Mouse (Mus musculus) hindbrain, embryonic 14.5 days (tissue): Measurements from ENCODE around the gene Tm7sf3. TPM values are rescaled to one million over a fixed set of nuclear protein-coding genes. Genes with fewer than 3 reads are reported as not detected.
A peak's percentile ranks its signal among the peaks of the same experiment; 100 is the strongest.
"Not testable (repeated sequence)": the region's sequence is repeated elsewhere in the genome, so short reads cannot be mapped to it uniquely, and the experiment has no call there.

ENCODE experiments used
- ATAC-seq: fragments of 200-750 bp; cut with Nextera tagmentation; 2 replicates; pipeline ENCODE4 v1.8.0; 2017; ENCODE audit warnings: moderate number of reproducible peaks, mild to moderate bottlenecking, moderate TSS enrichment, moderate library complexity; ENCODE audit not compliant: low FRiP score
- DNase-seq: peaks from one replicate; pipeline ENCODE4 v3.0.0-alpha.2; 2015; ENCODE audit warnings: low spot score
- H3K27ac ChIP-seq: fragments of 300-500 bp; sonication (generic); 2 replicates; pipeline ENCODE4 v1.5.1; 2014; ENCODE audit warnings: mild to moderate bottlenecking, moderate library complexity
- H3K27me3 ChIP-seq: fragments of 300-500 bp; sonication (generic); 2 replicates; pipeline ENCODE4 v1.6.1; 2014; ENCODE audit warnings: mild to moderate bottlenecking, low read length, mixed read lengths; ENCODE audit not compliant: control insufficient read depth, insufficient read depth
- H3K36me3 ChIP-seq: fragments of 300-500 bp; sonication (generic); replicated peaks from 2 replicates; pipeline ENCODE4 v1.6.1; 2014; ENCODE audit not compliant: control insufficient read depth, insufficient read depth
- H3K4me1 ChIP-seq: fragments of 300-500 bp; sonication (generic); replicated peaks from 2 replicates; pipeline ENCODE4 v1.6.1; 2014; ENCODE audit warnings: antibody characterized with exemption, low read length, mixed read lengths; ENCODE audit not compliant: control insufficient read depth, insufficient read depth
- H3K4me2 ChIP-seq: fragments of 300-500 bp; sonication (generic); replicated peaks from 2 replicates; pipeline ENCODE4 v1.6.1; 2014; ENCODE audit warnings: mild to moderate bottlenecking, moderate library complexity
- H3K4me3 ChIP-seq: fragments of 300-500 bp; sonication (generic); replicated peaks from 2 replicates; pipeline ENCODE4 v1.5.1; 2014; ENCODE audit warnings: mild to moderate bottlenecking, low read length
- H3K9ac ChIP-seq: fragments of 300-500 bp; sonication (generic); 2 replicates; pipeline ENCODE4 v1.6.1; 2014
- H3K9me3 ChIP-seq: fragments of 300-500 bp; sonication (generic); 2 replicates; pipeline ENCODE4 v1.6.1; 2016; ENCODE audit warnings: low read length; ENCODE audit not compliant: control insufficient read depth
- WGBS: fragments of 180-500 bp; shearing (Covaris S2); extraction: QIAGEN DNeasy Blood & Tissue Kit; methylation state at CpG from one replicate; pipeline ENCODE4 v1.1.7; 2014; 5-methylcytosine and 5-hydroxymethylcytosine counted together
- polyA plus RNA-seq: library from polyadenylated mRNA; unstranded; fragments of >200 nt; fragmentation: Nextera tagmentation; extraction: Ambion mirVana; gene quantifications from 2 replicates; pipeline ENCODE4 v1.2.1, GENCODE M21; 2014

Tm7sf3 gene
- polyA plus RNA-seq, 1 experiment from 2014 or later: 33.4 TPM

DNA sequence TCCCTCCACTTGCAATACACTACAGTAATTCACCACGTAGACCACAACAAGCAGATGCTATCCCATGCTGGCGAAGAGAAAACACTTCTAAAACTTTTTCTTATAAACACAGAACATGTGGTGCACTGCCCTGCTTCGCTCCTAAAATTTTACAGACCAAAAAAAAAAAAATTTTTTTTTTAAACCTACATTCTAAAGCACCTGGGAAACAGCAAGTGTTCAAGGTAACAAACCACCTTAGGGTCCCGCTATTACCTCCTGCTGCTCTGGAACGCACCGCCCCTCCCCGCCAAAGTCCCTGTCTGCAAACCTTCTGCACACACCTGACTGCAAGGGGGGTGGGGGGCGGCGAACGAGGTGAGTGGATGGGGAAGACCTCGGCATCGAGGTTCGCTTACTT is 65.7 kb downstream of the Tm7sf3 start, which contains the start of gene Fgfr1op2:
Gene Fgfr1op2 (plus strand): TSS at position 301 of the 400 bp plus-strand sequence.
- Histone ChIP-seq H3K9ac (peak within 1 kb of the TSS; percentile 88), H3K27ac (peak within 1 kb of the TSS; percentile 98), H3K27me3 (no peaks in the 10 kb centered on the region), H3K4me2 (peak within 1 kb of the TSS; percentile 81), H3K4me1 (peaks cover 30% of the 10 kb centered on the region), H3K9me3 (no peaks in the 10 kb centered on the region), H3K4me3 (peak within 1 kb of the TSS; percentile 84), H3K36me3 (peaks cover 3% of the 10 kb centered on the region; the same call in 1 of the 2 replicates)
- DNase-seq (no peak), ATAC-seq (no peak)
- WGBS: 1% methylated on average over 13 of the region's 13 CpGs

DNA sequence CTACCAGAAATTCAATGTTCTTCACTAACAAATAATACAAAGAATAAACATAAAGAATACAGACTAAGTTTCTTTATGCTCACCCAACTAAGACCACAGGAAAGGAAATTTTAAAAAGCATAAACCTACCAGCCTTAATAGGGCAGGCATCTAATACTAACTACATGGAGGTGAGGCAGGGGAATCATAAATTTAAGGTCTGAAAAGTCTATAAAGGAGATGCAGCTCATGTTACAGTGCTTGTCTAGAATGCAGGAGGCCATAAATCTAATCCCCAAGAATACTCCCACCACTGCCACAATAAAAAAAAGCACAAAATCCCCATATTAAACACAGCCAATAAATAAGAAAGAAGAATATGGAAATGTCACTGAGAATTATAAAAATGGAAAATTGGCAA is 70.6 kb downstream of the Tm7sf3 start:
- H3K36me3 ChIP-seq: peaks cover 16% of the 10 kb centered on the region
- ATAC-seq (no peak), DNase-seq (no peak)
- H3K9ac ChIP-seq: no peak overlapping the region
- H3K4me3 ChIP-seq: no peak overlapping the region
- no peak overlapping the region for H3K27ac ChIP-seq
- H3K4me1 ChIP-seq: peaks cover 19% of the 10 kb centered on the region
- no peaks in the 10 kb centered on the region for H3K27me3 ChIP-seq
- H3K4me2 ChIP-seq: no peak overlapping the region
- no peaks in the 10 kb centered on the region for H3K9me3 ChIP-seq

DNA sequence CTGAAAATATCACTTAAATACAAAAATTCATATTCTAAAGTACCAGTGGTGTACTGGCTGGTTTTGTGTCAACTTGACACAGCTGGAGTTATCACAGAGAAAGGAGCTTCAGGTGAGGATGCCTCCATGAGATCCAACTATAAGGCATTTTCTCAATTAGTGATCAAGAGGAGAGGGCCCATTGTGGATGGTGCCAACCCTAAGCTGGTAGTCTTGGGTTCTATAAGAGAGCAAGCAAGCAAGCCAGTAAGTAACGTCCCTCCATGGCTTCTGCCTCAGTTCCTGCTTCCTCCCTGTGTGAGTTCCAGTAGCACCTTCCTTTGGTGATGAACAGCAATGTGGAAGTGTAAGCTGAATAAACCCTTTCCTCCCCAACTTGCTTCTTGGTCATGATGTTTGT is 80.2 kb downstream of the Tm7sf3 start:
- DNase-seq, H3K4me1 ChIP-seq, H3K27me3 ChIP-seq, H3K27ac ChIP-seq, H3K9me3 ChIP-seq, H3K4me2 ChIP-seq, ATAC-seq, H3K4me3 ChIP-seq, H3K9ac ChIP-seq: not testable (repeated sequence)
- H3K36me3 ChIP-seq: peaks cover 72% of the 10 kb centered on the region
- WGBS: 88% methylated on average over 1 of the region's 1 CpGs

Other genes with a start within 250 kb of the Tm7sf3 start
- gene Itpr2, start 140.6 kb downstream of the Tm7sf3 start, polyA plus RNA-seq: 6.2 and 6.8 TPM in 2 replicates
- gene Fgfr1op2, start 65.6 kb downstream of the Tm7sf3 start, polyA plus RNA-seq: 43.4 and 46.0 TPM in 2 replicates
- gene Ints13, start 65.0 kb downstream of the Tm7sf3 start, polyA plus RNA-seq: 43.5 and 44.8 TPM in 2 replicates
- gene Med21, start 277 bp downstream of the Tm7sf3 start, polyA plus RNA-seq: 108 and 112 TPM in 2 replicates
- 15.6 and 15.9 TPM in 2 replicates for gene Stk38l, start 82.2 kb upstream of the Tm7sf3 start, polyA plus RNA-seq
- gene Arntl2, start 153.2 kb upstream of the Tm7sf3 start, polyA plus RNA-seq: 2.5 TPM in 2 replicates
- gene Smco2, start 207.3 kb upstream of the Tm7sf3 start, polyA plus RNA-seq: not detected in 2 replicates
- gene Ppfibp1, start 245.7 kb upstream of the Tm7sf3 start, polyA plus RNA-seq: 16.0 and 17.3 TPM in 2 replicates